Mouse (Mus musculus): Measurements from ENCODE around the gene Cd40.

- no peak for TF ChIP-seq POLR2A (IDR thresholded peaks at IDR 0.05; ENCODE audit: insufficient read depth, low read depth, low read length)
- no peak; the same call in 1 of the 2 replicates for TF ChIP-seq CTCF (IDR thresholded peaks at IDR 0.05; ENCODE audit: insufficient read depth, low read depth, low read length)
These were observed 14.8 kb downstream of the Cd40 start for GRCm38 (mm10) chr2:165070096-165070816.
